Mouse (Mus musculus) MEL (cell line): ENCODE measurements around the gene Eif4e3. TPM values are rescaled to one million over a fixed set of nuclear protein-coding genes. Genes with fewer than 3 reads are reported as not detected.

Experiments used
- DNase-seq: peaks from one replicate; pipeline ENCODE4 v3.0.0; 2011; ENCODE audit warnings: low read depth, low spot score
- H3K27ac ChIP-seq: 2 replicates; pipeline ENCODE4 v1.5.1; 2012; ENCODE audit warnings: low read depth, mild to moderate bottlenecking, control low read depth, low read length, moderate library complexity; ENCODE audit not compliant: control insufficient read depth
- H3K27me3 ChIP-seq, 2 experiments: fragments of 150-350 bp in 1 of 2; sonication (generic) in 1 of 2; 2 replicates each; pipeline ENCODE4 v1.6.1; 2012; ENCODE audit warnings: low read length in 2 of 2, mild to moderate bottlenecking in 2 of 2, improper control_type of control experiment in 1 of 2, moderate library complexity in 1 of 2; ENCODE audit not compliant: insufficient read depth in 2 of 2, control insufficient read depth in 1 of 2
- H3K36me3 ChIP-seq, 2 experiments: 2 replicates each; pipeline ENCODE4 v1.6.1; 2012 to 2014; ENCODE audit warnings: low read length in 2 of 2, improper control_type of control experiment in 1 of 2, inconsistent platforms in 1 of 2, mild to moderate bottlenecking in 1 of 2; ENCODE audit not compliant: insufficient read depth in 2 of 2, control insufficient read depth in 1 of 2
- H3K4me1 ChIP-seq, 2 experiments: fragments of 150-350 bp in 1 of 2; sonication (generic) in 1 of 2; 2 replicates each; pipeline ENCODE4 v1.6.1; 2012; ENCODE audit warnings: low read length in 2 of 2, improper control_type of control experiment in 1 of 2, mild to moderate bottlenecking in 1 of 2; ENCODE audit not compliant: insufficient read depth in 2 of 2, control insufficient read depth in 1 of 2
- H3K4me3 ChIP-seq, 2 experiments: fragments of 150-350 bp in 1 of 2; sonication (generic) in 1 of 2; 2 replicates each; pipeline ENCODE4 v1.5.1; 2012; ENCODE audit warnings: low read depth in 2 of 2, low read length in 2 of 2, mild to moderate bottlenecking in 2 of 2, moderate library complexity in 2 of 2, control low read depth in 1 of 2, improper control_type of control experiment in 1 of 2; ENCODE audit not compliant: control insufficient read depth in 1 of 2, insufficient read depth in 1 of 2
- H3K79me2 ChIP-seq: 2 replicates; pipeline ENCODE4 v1.6.1; 2012; ENCODE audit warnings: mild to moderate bottlenecking, low read length, moderate library complexity; ENCODE audit not compliant: control insufficient read depth, poor library complexity, insufficient read depth
- H3K9ac ChIP-seq: 2 replicates; pipeline ENCODE4 v1.6.1; 2012; ENCODE audit warnings: low read depth, mild to moderate bottlenecking, control low read depth, low read length, moderate library complexity; ENCODE audit not compliant: control insufficient read depth, poor library complexity, severe bottlenecking
- H3K9me3 ChIP-seq: fragments of 150-350 bp; sonication (generic); replicated peaks from 2 replicates; pipeline ENCODE4 v1.6.1; 2012; ENCODE audit warnings: mild to moderate bottlenecking, low read length, improper control_type of control experiment, moderate library complexity; ENCODE audit not compliant: insufficient read depth
- CHD1 ChIP-seq: IDR thresholded peaks from 2 replicates; pipeline ENCODE4 v1.6.1; 2012; ENCODE audit warnings: low read depth, mild to moderate bottlenecking, inconsistent platforms, low read length, improper control_type of control experiment
- CHD2 ChIP-seq: IDR thresholded peaks from 2 replicates; pipeline ENCODE4 v1.6.1; 2011; ENCODE audit warnings: low read length, improper control_type of control experiment
- CTCF ChIP-seq, 3 experiments: IDR thresholded peaks in 2 of 3; conservative IDR thresholded peaks in 1 of 3; 2 replicates each; pipeline ENCODE4 v1.5.1; 2011 to 2012; ENCODE audit warnings: low read length in 3 of 3, low read depth in 2 of 3, mild to moderate bottlenecking in 2 of 3, improper control_type of control experiment in 1 of 3, inconsistent platforms in 1 of 3, mixed read lengths in 1 of 3, moderate library complexity in 1 of 3; ENCODE audit not compliant: control insufficient read depth in 1 of 3, insufficient read depth in 1 of 3, poor library complexity in 1 of 3, severe bottlenecking in 1 of 3
- E2F4 ChIP-seq: IDR thresholded peaks from 2 replicates; pipeline ENCODE4 v1.6.1; 2011; ENCODE audit warnings: low read depth, low read length, improper control_type of control experiment, borderline replicate concordance
- EP300 ChIP-seq, 2 experiments: IDR thresholded peaks; 2 replicates each; pipeline ENCODE4 v1.6.1; 2011; ENCODE audit warnings: improper control_type of control experiment in 2 of 2, low read length in 2 of 2, low read depth in 1 of 2, mild to moderate bottlenecking in 1 of 2
- GABPA ChIP-seq: IDR thresholded peaks from 2 replicates; pipeline ENCODE4 v1.6.1; 2012; ENCODE audit warnings: low read depth, mild to moderate bottlenecking, inconsistent platforms, low read length, improper control_type of control experiment, moderate library complexity
- GATA1 ChIP-seq: IDR thresholded peaks from 2 replicates; pipeline ENCODE4 v1.6.1; 2011; ENCODE audit warnings: low read depth, low read length, improper control_type of control experiment
- JUND ChIP-seq: IDR thresholded peaks from 2 replicates; pipeline ENCODE4 v1.6.1; 2011; ENCODE audit warnings: low read depth, mild to moderate bottlenecking, improper control_type of control experiment, low read length
- MAFK ChIP-seq: IDR thresholded peaks from 2 replicates; pipeline ENCODE4 v1.6.1; 2011; ENCODE audit warnings: low read depth, mild to moderate bottlenecking, low read length, improper control_type of control experiment, borderline replicate concordance
- MAX ChIP-seq: IDR thresholded peaks from 2 replicates; pipeline ENCODE4 v1.6.1; 2011; ENCODE audit warnings: low read length, improper control_type of control experiment
- MAZ ChIP-seq: IDR thresholded peaks from 2 replicates; pipeline ENCODE4 v1.6.1; 2012; ENCODE audit warnings: low read depth, mild to moderate bottlenecking, inconsistent platforms, low read length, improper control_type of control experiment
- MEF2A ChIP-seq: IDR thresholded peaks from 2 replicates; pipeline ENCODE4 v1.6.1; 2014; ENCODE audit warnings: low read depth, mild to moderate bottlenecking, inconsistent platforms, low read length, improper control_type of control experiment; ENCODE audit not compliant: poor library complexity, insufficient replicate concordance, severe bottlenecking; ENCODE audit errors: extremely low read depth
- MXI1 ChIP-seq: IDR thresholded peaks from 2 replicates; pipeline ENCODE4 v1.6.1; 2011; ENCODE audit warnings: mild to moderate bottlenecking, low read depth, low read length, improper control_type of control experiment
- MYB ChIP-seq: IDR thresholded peaks from 2 replicates; pipeline ENCODE4 v1.6.1; 2011; ENCODE audit warnings: mild to moderate bottlenecking, low read depth, low read length, improper control_type of control experiment
- MYC ChIP-seq: IDR thresholded peaks from 2 replicates; pipeline ENCODE4 v1.6.1; 2011; ENCODE audit warnings: low read depth, mild to moderate bottlenecking, low read length, improper control_type of control experiment, moderate library complexity
- NELFE ChIP-seq: IDR thresholded peaks from 2 replicates; pipeline ENCODE4 v1.6.1; 2011; ENCODE audit warnings: low read depth, low read length, improper control_type of control experiment
- POLR2A ChIP-seq, 2 experiments: IDR thresholded peaks; 2 replicates each; pipeline ENCODE4 v1.6.1; 2011 to 2012; ENCODE audit warnings: low read length in 2 of 2, mild to moderate bottlenecking in 2 of 2, control low read depth in 1 of 2, improper control_type of control experiment in 1 of 2, low read depth in 1 of 2, moderate library complexity in 1 of 2; ENCODE audit not compliant: control insufficient read depth in 1 of 2, insufficient read depth in 1 of 2, poor library complexity in 1 of 2
- POLR2AphosphoS2 ChIP-seq: IDR thresholded peaks from 2 replicates; pipeline ENCODE4 v1.6.1; 2011; ENCODE audit warnings: low read length, improper control_type of control experiment
- POLR2AphosphoS5 ChIP-seq: IDR thresholded peaks from 2 replicates; pipeline ENCODE4 v1.6.1; 2012; ENCODE audit warnings: low read depth, borderline replicate concordance, mild to moderate bottlenecking, inconsistent platforms, low read length, moderate library complexity, mixed read lengths
- RAD21 ChIP-seq: IDR thresholded peaks from 2 replicates; pipeline ENCODE4 v1.6.1; 2011; ENCODE audit warnings: mild to moderate bottlenecking, low read depth, low read length, improper control_type of control experiment
- SIN3A ChIP-seq: IDR thresholded peaks from 2 replicates; pipeline ENCODE4 v1.6.1; 2012; ENCODE audit warnings: low read length, improper control_type of control experiment, inconsistent platforms
- SMC3 ChIP-seq: IDR thresholded peaks from 2 replicates; pipeline ENCODE4 v1.6.1; 2011; ENCODE audit warnings: low read depth, low read length, improper control_type of control experiment
- TAL1 ChIP-seq: IDR thresholded peaks from 2 replicates; pipeline ENCODE4 v1.6.1; 2012; ENCODE audit warnings: mild to moderate bottlenecking, inconsistent platforms, low read length, moderate library complexity, mixed read lengths
- TBP ChIP-seq: IDR thresholded peaks from 2 replicates; pipeline ENCODE4 v1.8.0; 2011; ENCODE audit warnings: low read depth, low read length, improper control_type of control experiment
- UBTF ChIP-seq: IDR thresholded peaks from 2 replicates; pipeline ENCODE4 v1.6.1; 2012; ENCODE audit warnings: low read depth, mild to moderate bottlenecking, inconsistent platforms, low read length, improper control_type of control experiment, moderate library complexity, borderline replicate concordance; ENCODE audit not compliant: insufficient read depth
- USF1 ChIP-seq: IDR thresholded peaks from 2 replicates; pipeline ENCODE4 v1.6.1; 2014; ENCODE audit warnings: low read depth, mild to moderate bottlenecking, inconsistent platforms, low read length, improper control_type of control experiment, moderate library complexity
- USF2 ChIP-seq, 2 experiments: IDR thresholded peaks; 2 replicates each; pipeline ENCODE4 v1.6.1; 2011 to 2012; ENCODE audit warnings: improper control_type of control experiment in 2 of 2, low read length in 2 of 2, borderline replicate concordance in 1 of 2, inconsistent platforms in 1 of 2, low read depth in 1 of 2, mild to moderate bottlenecking in 1 of 2; ENCODE audit not compliant: insufficient read depth in 1 of 2
- ZC3H11A ChIP-seq: IDR thresholded peaks from 2 replicates; pipeline ENCODE4 v1.6.1; 2012; ENCODE audit warnings: low read depth, mild to moderate bottlenecking, inconsistent platforms, low read length, improper control_type of control experiment
- ZMIZ1 ChIP-seq: IDR thresholded peaks from 2 replicates; pipeline ENCODE4 v1.6.1; 2012; ENCODE audit warnings: low read depth, mild to moderate bottlenecking, inconsistent platforms, low read length, improper control_type of control experiment, moderate library complexity
- ZNF384 ChIP-seq: IDR thresholded peaks from 2 replicates; pipeline ENCODE4 v1.6.1; 2012; ENCODE audit warnings: low read depth, mild to moderate bottlenecking, inconsistent platforms, low read length, improper control_type of control experiment
- polyA plus RNA-seq, 2 experiments: library from polyadenylated mRNA; stranded (reverse) in 1 of 2; unstranded in 1 of 2; fragments of >175 nt in 1 of 2; fragments of >200 nt in 1 of 2; gene quantifications; 2 replicates each; pipeline versions ENCODE4 v1.2.1 to v1.2.4; 2012; ENCODE audit warnings: low replicate concordance in 2 of 2, low read depth in 1 of 2; ENCODE audit not compliant: insufficient read length in 2 of 2, insufficient read depth in 1 of 2, missing spikeins in 1 of 2
- total RNA-seq: library from RNA; depleted of rRNA; stranded (reverse); fragments of 300-350 nt; gene quantifications from 2 replicates; pipeline ENCODE4 v1.2.3, GENCODE M21; 2012; rRNA removed

Gene Eif4e3
- total RNA-seq: not detected in 2 replicates
- not detected for polyA plus RNA-seq

DNA sequence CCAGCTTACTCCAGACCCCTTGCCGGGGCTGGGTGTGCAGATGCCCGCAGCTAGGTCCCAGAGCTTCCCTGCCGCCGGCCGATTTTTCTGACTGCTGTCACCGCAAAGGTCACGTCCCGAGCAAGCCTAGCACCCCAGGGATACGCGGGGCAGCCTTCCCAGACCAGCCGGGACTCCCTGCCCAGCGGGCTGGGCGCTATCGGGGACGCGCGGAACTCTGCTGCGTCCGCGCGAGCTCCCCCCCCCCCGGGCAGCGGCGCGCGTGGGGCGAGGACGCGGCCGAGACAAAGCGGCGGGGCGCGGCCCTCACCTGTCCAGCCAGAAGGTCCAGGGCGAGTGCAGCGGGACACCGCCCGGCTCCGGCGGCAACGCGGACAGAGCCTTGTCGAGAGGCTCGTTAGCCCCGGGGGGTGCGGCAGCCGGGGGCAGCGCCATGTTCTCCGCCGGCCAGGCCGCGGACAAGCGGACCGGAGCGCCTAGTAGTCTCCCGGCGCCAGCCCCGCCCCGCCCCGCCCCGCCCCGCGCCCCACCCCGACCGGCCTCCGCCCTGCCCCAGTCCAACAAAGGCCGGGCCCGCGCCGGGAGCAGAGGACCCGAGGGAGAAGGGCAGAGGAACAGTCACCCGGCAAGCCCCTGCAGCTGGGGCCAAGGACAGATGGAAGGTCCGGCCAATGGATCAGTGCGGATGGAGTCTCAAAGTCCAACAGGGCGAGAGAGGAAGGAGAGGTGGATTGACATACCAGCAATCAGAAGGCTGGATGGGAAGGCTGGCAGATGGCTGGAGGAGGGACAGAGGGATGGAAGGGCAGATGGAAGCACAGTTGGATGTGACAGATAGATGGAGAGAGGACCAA, at the start of gene Eif4e3, which contains the start of gene Gm20696:
Gene Eif4e3, minus strand, starts transcription at position 454 of the 854 bp plus-strand sequence.
Gene Gm20696, minus strand, starts transcription at position 480 of the 854 bp plus-strand sequence.
- Histone ChIP-seq H3K27me3 (no peaks in the 10 kb centered on the region), H3K4me1 (no peaks in the 10 kb centered on the region), H3K4me3 (no peak within 1 kb of the TSS), H3K9me3 (no peaks in the 10 kb centered on the region), H3K79me2 (no peaks in the 10 kb centered on the region)
- DNase-seq: no peak
- no peak for TF ChIP-seq ZMIZ1
- no peak for TF ChIP-seq UBTF
- TF ChIP-seq ZC3H11A: no peak
- no peak for TF ChIP-seq MAZ
- no peak for TF ChIP-seq POLR2A (IDR thresholded peaks at IDR 0.05; ENCODE audit: control insufficient read depth in 1 of 2, insufficient read depth in 1 of 2, low read depth in 1 of 2, low read length in 2 of 2, poor library complexity in 1 of 2)
- TF ChIP-seq CHD1: no peak
- TF ChIP-seq SIN3A: no peak
- no peak for TF ChIP-seq CHD2
- TF ChIP-seq JUND: no peak
- no peak for TF ChIP-seq GABPA
- no peak for TF ChIP-seq POLR2AphosphoS2
- TF ChIP-seq RAD21: no peak
- no peak for TF ChIP-seq EP300 (IDR thresholded peaks at IDR 0.05; ENCODE audit: low read depth in 1 of 2, low read length in 2 of 2)
- no peak for TF ChIP-seq SMC3
- no peak for TF ChIP-seq MAX
- no peak for TF ChIP-seq MYB
- no peak for TF ChIP-seq USF2 (IDR thresholded peaks at IDR 0.05; ENCODE audit: borderline replicate concordance in 1 of 2, insufficient read depth in 1 of 2, low read depth in 1 of 2, low read length in 2 of 2)
- no peak for TF ChIP-seq TAL1
- TF ChIP-seq E2F4: no peak
- TF ChIP-seq MYC: no peak
- TF ChIP-seq, all 39 proteins: peak for 0
- Histone ChIP-seq H3K27ac (no peak within 1 kb of the TSS), H3K36me3 (no peaks in the 10 kb centered on the region), H3K9ac (no peak within 1 kb of the TSS)

DNA sequence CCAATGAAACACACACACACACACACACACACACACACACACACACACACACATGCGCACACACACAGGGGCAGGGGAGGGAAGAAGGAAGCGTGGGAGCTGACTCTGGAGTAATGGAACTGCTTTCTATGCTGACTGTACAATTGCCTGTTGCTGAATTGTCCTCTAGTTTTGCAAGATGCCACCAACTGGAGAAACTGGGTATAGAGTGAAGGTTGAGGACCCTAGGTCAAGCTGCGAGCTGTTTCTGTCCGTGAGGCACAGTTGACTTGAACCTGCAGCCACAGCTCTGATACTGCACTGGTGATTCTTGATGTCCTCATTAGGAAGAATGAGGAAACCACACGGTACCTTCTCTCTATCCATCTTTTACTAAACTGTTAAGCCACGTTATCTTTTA, 49.3 kb upstream of the Eif4e3 start:
- H3K9me3 ChIP-seq: no peaks in the 10 kb centered on the region
- no peaks in the 10 kb centered on the region for H3K79me2 ChIP-seq
- no peak overlapping the region for H3K9ac ChIP-seq
- no peaks in the 10 kb centered on the region for H3K36me3 ChIP-seq
- no peaks in the 10 kb centered on the region for H3K4me1 ChIP-seq
- no peak for DNase-seq
- no peak overlapping the region for H3K4me3 ChIP-seq
- TF ChIP-seq USF1 (no peak), MAZ (no peak), CTCF (IDR thresholded peaks at IDR 0.05 in 2 of 3, conservative IDR thresholded peaks at IDR 0.05 in 1 of 3; ENCODE audit: control insufficient read depth in 1 of 3, insufficient read depth in 1 of 3, low read depth in 2 of 3, low read length in 3 of 3, poor library complexity in 1 of 3, severe bottlenecking in 1 of 3) (no peak), E2F4 (no peak), SIN3A (no peak), MXI1 (no peak), ZC3H11A (no peak), ZMIZ1 (no peak), POLR2AphosphoS5 (no peak), MAFK (no peak), NELFE (no peak), MEF2A (no peak), GATA1 (no peak), TAL1 (no peak), ZNF384 (no peak), SMC3 (no peak), JUND (no peak), TBP (no peak)
- H3K27ac ChIP-seq: no peak overlapping the region
- no peaks in the 10 kb centered on the region for H3K27me3 ChIP-seq
